Mouse (Mus musculus) T-cell, adult 2 months (primary cell): Measurements from ENCODE around the gene Dnajc11.
A peak's percentile ranks its signal among the peaks of the same experiment; 100 is the strongest.

Source experiments
- DNase-seq: peaks from one replicate; pipeline ENCODE4 v3.0.0; 2022; ENCODE audit warnings: low spot score

Gene Dnajc11

DNA sequence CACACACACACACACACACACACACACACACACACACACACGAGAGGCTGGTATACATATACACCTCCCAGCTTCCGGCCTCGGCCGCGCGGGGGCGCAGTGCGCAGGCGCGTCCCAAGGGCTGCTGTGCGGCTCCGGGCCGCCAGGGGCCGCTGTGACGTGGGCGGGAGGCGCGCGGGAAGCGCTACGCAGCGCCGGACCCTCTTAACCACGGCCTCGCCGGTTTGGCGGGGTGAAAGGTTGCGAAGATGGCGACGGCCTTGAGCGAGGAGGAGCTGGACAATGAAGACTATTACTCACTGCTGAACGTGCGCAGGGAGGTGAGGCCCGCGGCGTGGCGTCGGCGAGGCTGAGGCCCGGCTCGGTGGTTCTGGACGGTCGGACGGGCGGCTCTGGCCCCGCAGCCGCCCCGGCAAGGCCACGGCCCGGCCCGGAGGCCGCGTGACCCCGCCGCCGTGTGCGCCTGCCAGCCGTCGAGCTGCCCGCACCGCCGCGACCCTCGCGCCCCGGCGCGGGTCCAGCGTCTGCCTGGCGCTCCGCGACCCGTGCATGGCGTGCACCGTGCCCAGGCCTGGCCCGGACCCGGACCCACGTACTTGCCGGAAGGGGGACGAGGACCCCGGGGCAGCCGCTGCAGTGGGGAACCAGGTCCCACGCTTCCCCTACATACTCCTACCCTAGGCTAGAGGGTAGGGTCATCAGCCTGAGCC lies at the start of gene Dnajc11:
Dnajc11 (plus strand) TSS at position 187 of the 710 bp plus-strand sequence.
- peak; percentile 98 for DNase-seq

GRCm38 (mm10) chr4:151893241-151893640 lies 40.2 kb upstream of the Dnajc11 start:
- DNase-seq = no peak

DNA sequence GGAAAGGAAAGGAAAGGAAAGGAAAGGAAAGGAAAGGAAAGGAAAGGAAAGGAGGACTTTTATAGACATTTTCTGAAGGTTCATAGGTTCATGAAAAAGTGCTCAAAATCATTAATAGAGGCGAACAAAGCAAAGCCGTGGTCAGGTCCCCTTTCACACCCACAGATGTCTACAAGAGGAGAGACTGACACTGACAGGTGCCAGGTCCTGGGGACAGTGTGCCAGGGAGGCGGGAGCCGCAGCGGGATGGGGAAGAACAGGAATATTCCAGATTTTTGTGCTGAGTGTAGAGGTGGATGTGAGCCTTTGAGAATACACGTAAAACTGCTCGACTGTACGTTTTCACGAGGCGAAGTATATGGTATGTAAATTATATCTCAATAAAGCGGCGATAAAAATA lies 38.6 kb upstream of the Dnajc11 start:
- no peak for DNase-seq

DNA sequence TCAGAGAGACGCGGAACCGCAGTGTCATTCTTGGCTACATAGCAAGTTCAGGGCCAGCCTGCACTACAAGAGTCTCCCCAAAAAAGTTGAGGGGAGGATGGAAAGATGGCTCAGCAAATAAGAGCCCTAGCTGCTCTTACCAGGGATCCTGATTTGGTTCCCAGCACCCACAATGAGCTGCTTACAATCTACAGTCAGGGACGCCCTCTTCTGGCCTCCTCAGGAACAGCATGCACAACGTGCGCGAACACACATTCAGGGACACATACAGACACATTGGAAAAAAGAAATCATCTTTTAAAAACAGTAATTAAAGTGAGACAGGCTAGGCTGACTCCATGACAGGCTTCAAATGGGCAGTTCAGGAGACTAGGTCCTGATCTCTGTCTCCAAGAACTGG lies 37.9 kb upstream of the Dnajc11 start:
- no peak for DNase-seq

GRCm38 (mm10) chr4:151897069-151897617 lies 36.3 kb upstream of the Dnajc11 start:
- DNase-seq = no peak

DNA sequence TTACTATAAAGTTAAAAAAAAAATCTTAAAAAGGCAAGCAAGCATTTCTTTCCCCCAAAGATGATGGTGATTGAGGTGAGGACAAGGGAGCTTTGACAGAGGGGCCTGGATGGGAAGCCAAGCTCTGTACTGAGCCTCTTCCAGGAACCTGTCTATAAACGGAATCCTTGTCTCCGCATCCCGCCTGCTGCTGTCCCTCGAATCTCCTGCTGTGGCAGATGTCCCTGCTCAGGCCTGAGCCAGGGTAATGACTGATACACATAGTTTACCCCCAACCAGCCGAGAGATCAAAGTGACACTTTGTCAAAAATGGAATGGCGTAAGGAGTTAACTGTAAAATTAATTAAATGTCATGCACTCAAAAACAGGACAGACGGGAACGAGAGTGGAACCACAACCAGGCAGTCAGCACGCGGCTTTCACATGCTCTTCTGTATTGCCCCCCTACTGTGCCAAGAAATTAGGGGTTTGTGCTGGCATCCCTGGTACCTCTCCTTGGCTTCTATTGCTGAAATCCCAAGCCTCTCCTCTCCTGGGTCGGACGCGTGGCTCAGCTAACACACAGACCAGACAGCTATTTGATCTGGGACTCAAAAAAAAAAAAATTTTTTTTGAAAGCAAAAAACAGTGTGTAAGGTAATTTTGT lies 34.8 kb upstream of the Dnajc11 start:
- no peak for DNase-seq

DNA sequence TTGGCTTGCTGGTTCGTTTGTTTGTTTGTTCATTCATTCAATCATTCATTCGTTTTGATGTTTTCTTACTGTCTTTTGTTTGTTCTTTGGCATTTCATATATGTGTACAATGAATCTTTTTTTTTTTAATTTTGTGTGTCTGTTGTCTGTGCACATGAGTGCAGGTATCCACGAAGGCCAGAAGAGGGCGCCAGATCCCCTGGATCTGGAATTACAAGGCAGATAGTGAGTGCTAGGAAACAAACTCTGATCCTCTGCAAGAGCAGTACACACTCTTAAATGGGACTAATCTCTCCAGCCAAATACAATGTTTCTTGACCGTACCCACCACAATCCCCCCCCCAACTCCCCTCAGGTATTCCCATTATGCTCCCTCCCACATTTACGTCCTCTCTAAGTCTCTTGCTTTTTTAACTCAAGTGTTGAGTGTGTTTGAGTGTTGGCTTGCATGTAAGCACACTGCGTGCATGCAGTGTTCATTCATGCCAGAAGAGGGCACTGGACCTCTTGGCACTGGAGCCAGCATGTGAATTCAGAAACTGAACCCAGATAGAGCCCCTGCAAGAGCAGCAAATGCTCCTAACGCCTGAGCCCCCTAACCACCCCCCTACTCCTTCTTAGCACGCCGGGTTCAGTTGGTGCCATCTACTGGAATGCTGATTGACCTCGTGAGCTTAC lies 33.6 kb upstream of the Dnajc11 start:
- DNase-seq = no peak

GRCm38 (mm10) chr4:151900735-151901134 lies 32.8 kb upstream of the Dnajc11 start:
- no peak for DNase-seq

DNA sequence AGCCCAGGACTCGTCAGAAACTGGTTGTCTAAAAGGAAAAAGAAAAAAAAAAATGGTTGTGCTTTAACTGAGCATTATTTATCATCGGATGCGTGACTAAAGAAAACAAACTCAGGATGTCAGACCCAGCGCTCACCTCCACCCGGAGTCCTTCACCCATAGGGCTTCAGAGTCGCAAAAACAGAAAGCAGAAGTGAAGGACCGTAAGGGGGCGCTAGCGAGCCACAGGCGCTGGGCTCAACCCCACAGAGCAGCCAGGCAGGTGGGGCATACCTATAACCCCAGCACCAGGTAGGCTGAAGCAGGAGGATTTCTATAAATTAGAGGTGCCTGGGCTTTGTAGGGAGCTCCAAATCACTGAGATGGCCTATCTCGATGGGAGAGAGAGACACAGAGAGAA lies 32.1 kb upstream of the Dnajc11 start:
- no peak for DNase-seq

DNA sequence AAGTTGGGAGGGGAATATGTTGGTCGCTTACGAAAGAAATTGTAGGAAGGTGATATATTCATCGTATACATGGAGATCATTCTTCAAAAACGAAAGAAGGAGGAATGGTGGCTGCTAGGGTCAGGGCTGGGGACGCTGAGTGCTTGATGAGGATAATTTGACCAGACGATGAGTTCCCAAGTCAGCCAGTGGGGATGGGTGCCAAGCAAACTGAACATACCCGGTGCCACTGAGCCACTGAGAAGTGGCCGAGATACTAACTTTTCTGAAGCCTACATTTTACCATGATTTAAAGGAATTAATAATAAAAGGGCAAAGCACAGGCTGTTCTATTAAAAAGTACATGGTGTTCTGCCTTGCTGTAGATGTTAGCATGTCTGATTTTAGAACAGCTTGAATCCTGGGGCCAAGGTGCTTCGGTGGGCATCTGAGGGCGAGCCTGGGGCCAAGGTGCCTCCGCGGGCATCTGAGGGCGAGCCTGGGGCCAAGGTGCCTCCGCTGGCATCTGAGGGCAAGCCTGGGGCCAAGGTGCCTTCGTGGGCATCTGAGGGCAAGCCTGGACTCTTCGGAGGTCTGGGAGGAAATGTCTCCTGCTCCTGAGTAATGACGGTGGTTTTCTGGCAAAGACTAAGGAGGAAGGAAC lies 31.3 kb upstream of the Dnajc11 start:
- DNase-seq = no peak

- DNase-seq = no peak
These were observed 30.7 kb upstream of the Dnajc11 start for GRCm38 (mm10) chr4:151902689-151903241.

DNA sequence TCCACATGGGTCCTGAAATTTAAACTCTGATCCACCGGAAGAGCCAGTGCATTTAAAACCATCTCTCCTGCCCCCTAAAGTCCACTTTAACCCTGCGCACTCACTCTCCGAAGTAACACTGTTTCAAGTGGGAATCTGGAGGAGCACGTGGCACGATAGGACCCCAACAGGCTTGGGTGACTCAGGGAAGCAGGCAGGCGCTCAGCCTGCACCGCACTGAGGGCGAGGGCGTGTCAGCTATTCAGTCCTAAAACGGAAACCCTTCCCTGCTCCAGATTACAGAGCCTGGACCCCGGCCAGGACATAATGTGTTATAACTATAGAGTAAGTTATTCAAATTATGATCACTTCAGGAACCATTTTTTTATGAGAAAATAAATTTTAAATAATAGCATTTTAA lies 29.4 kb upstream of the Dnajc11 start:
- no peak for DNase-seq

DNA sequence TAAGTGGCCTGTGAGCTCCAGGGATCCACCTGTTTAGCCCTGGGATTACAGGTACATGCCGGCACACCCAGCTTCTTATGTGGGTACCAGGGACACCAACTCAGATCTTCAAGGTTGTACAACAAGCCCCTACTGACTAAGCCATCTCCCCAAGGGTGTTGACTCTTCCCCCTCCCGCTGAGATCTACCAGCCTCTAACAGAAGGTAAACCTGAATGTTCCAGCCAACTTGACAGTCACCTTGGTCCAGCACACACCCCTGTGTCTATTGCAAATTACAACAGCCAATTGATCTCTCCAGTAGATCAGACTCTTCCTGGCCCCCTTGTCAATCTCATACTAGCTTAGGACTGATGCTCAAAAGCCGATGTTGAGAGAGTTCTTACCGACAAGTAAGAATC lies 27.9 kb upstream of the Dnajc11 start:
- DNase-seq = no peak

DNA sequence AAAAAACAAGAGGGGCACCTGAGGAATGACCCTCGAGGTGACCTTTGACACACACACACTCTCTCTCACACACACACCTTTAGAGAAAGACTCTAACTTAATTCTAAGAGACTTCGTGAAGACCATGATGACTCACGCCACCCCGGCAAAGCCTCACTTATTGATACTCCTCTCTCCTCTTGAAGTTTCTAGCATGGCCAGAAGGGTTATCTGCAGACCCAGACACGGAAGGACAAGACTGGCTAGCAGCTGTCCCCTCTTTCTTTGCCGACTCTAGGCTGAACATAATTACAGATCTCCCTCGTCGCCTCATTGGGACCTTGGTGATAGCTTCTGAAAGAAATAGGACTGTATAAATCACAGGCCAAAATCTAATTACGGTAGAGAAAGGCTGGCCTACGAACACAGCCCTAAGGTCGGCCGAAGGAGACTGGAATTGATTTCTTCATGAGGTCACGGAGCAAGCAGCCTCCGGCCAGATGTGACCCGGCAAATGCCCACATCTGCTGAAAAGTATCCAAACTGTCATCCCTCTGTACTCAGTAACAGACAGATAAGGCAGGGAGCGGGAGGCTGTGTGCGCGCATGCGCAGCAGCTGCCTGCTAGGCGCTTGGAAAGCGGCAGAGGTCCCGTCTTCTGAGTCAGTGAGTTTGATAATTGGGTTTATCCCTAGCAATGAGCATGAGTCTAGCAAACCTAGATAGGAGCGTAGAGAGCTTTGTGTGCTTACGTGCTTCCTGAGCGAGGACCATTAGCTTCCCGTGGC lies 25.7 kb upstream of the Dnajc11 start:
- DNase-seq = no peak

GRCm38 (mm10) chr4:151908809-151909208 lies 24.7 kb upstream of the Dnajc11 start:
- DNase-seq = no peak

DNA sequence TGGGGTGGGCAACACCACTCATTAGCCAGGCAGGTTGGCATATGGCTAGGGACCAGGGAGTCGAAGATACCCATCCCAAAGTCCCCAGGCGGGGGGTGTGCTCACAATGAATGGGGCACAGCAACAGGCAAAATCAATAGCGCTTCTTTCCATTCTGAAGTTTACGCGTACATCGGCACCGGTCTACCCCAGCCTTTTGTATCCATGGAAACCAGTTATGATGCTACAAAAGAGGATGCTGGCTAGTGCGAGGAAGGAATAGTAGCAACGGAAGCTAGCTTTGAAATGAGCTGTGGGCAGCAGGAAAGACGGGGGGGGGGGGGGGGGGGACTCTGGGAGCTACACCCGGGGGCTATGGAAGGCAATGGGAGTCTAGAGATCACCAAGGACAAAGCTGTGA lies 17.2 kb upstream of the Dnajc11 start:
- DNase-seq = no peak

DNA sequence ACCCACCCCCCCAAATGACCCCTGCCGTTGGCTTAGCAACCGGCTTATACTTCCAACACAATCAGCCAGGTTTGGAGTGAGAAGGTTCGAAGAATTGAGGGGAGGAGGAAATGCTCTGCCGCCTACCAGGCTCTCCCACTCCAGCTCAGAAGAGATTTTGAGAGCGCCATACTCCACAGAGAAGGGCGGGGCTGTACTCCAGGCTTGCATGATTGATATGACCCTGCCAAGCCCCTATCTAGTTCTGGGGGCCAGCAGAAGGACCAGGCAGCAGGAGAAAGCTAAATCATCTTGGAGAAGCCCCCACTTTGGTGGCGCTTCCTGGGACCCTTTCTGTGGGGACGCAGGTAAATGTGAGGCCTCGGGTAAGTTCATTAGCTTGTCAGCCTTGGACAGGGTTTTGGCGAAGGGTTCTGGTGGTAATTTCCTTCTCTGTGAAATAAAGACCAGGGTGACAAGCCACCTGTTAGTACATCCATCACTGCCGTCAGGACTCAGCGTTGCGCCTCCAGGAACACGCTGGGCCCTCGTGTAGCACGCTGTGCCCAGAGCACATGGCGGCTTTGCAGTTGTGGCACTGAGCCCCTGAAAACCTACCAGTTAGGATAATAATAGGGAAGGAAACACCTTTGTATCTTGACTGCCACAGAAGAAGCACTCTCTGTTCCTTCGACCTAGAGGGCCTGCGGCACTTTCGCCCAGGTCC lies 14.2 kb upstream of the Dnajc11 start:
- no peak for DNase-seq

GRCm38 (mm10) chr4:151919900-151920643 lies 13.4 kb upstream of the Dnajc11 start:
- peak; percentile 31 for DNase-seq

DNA sequence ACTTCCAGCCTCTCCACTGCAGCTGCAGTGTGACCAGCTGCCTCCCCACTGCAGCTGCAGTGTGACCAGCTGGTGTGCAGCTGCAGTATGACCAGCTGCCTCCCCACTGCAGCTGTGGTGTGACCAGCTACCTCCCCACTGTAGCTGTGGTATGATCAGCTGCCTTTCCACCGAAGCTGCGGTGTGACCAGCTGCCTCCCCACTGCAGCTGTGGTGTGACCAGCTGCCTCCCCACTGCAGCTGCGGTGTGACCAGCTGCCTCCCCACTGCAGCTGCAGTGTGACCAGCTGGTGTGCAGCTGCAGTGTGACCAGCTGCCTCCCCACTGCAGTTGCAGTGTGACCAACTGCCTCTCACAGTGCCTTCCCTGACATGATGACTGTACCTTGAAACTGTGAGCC lies 11.4 kb upstream of the Dnajc11 start:
- no peak for DNase-seq
